In genomic region chr7:89522170-89522569, GRCm38 (mm10) we compare ENCODE assay signal across 24 mouse cellular contexts. TPM values are rescaled to one million over a fixed set of nuclear protein-coding genes. Genes with fewer than 3 reads are reported as not detected.
DNase-seq lines count a peak whose midpoint lies in the region; ATAC-seq and TF ChIP-seq lines count a peak whose summit lies in the region.
"Had no signal": no experiment of that assay in that cellular context is flagged by ENCODE, and none has a peak within 500 bp of the region (broad histone marks: within the 10 kb centered on the region; RNA-seq: fewer than 3 reads in every experiment).

No protein-coding gene starts in this region.

- no peak for ATAC-seq in heart, postnatal 0 days (ENCODE audit: insufficient read depth, low read depth)
- ATAC-seq in intestine, postnatal 0 days, result 0 out of 2 replicates have a peak, but pooled peaks have one; percentile 44
- ATAC-seq in cerebellum, adult (ENCODE audit: insufficient number of reproducible peaks, low FRiP score, low TSS enrichment), result no peak

- H3K4me1 ChIP-seq in heart, embryonic 10.5 days, result peaks cover 35% of the 10 kb centered on the region
- H3K4me1 ChIP-seq in heart, postnatal 0 days (ENCODE audit: control insufficient read depth, insufficient read depth), result no peaks in the 10 kb centered on the region
- H3K4me1 ChIP-seq in intestine, postnatal 0 days (replicated peaks; ENCODE audit: control insufficient read depth, insufficient read depth, low read length), result 0 out of 2 replicates have a peak, but pooled peaks cover 4% of the 10 kb centered on the region

- no peaks in the 10 kb centered on the region for H3K27me3 ChIP-seq in heart, embryonic 10.5 days (ENCODE audit: insufficient read depth, poor library complexity, severe bottlenecking)
- no peaks in the 10 kb centered on the region for H3K27me3 ChIP-seq in heart, postnatal 0 days (ENCODE audit: control insufficient read depth, insufficient read depth, low read length)
- H3K27me3 ChIP-seq in intestine, postnatal 0 days (replicated peaks; ENCODE audit: control insufficient read depth, insufficient read depth, low read length), result no peaks in the 10 kb centered on the region
- H3K27me3 ChIP-seq: neural tube, embryonic 12.5 days had no signal

- no peak overlapping the region for H3K9ac ChIP-seq in heart, postnatal 0 days (replicated peaks; ENCODE audit: low read depth, low read length)
- no peak overlapping the region for H3K9ac ChIP-seq in intestine, postnatal 0 days (ENCODE audit: low read depth, low read length)
- H3K9ac ChIP-seq: forebrain, embryonic 12.5 days; hindbrain, embryonic 14.5 days; midbrain, embryonic 12.5 days; neural tube, embryonic 12.5 days had no signal

- peak overlapping the region; percentile 1 for H3K4me2 ChIP-seq in heart, postnatal 0 days (ENCODE audit: low read depth, low read length)
- H3K4me2 ChIP-seq in intestine, postnatal 0 days (replicated peaks; ENCODE audit: low read depth), result peak overlapping the region; percentile 49
- H3K4me2 ChIP-seq: forebrain, embryonic 12.5 days; hindbrain, embryonic 14.5 days; midbrain, embryonic 12.5 days; neural tube, embryonic 12.5 days had no signal

- H3K4me3 ChIP-seq in heart, embryonic 10.5 days, result peak overlapping the region; percentile 40
- no peak overlapping the region for H3K4me3 ChIP-seq in heart, postnatal 0 days (ENCODE audit: low read depth, low read length)
- peak overlapping the region; percentile 11; the same call in 1 of the 2 replicates for H3K4me3 ChIP-seq in intestine, postnatal 0 days (ENCODE audit: low read depth, low read length)
- H3K4me3 ChIP-seq: forebrain, embryonic 12.5 days; gastrocnemius, adult 2 months; midbrain, embryonic 12.5 days; neural tube, embryonic 12.5 days had no signal

- peak overlapping the region; percentile 69; the same call in 1 of the 2 replicates for H3K27ac ChIP-seq in heart, embryonic 10.5 days
- no peak overlapping the region for H3K27ac ChIP-seq in heart, postnatal 0 days (ENCODE audit: low read depth)
- no peak overlapping the region for H3K27ac ChIP-seq in intestine, postnatal 0 days (ENCODE audit: low read depth, low read length)
- H3K27ac ChIP-seq: forebrain, embryonic 12.5 days; gastrocnemius, adult 2 months; hindbrain, embryonic 14.5 days; midbrain, embryonic 12.5 days; neural tube, embryonic 12.5 days had no signal

- TF ChIP-seq EP300 in heart, postnatal 0 days (IDR thresholded peaks at IDR 0.05; ENCODE audit: low read depth), result no peak

- no peaks in the 10 kb centered on the region for H3K36me3 ChIP-seq in heart, embryonic 10.5 days
- no peaks in the 10 kb centered on the region for H3K36me3 ChIP-seq in heart, postnatal 0 days (replicated peaks; ENCODE audit: control insufficient read depth, insufficient read depth, low read length)
- no peaks in the 10 kb centered on the region for H3K36me3 ChIP-seq in intestine, postnatal 0 days (ENCODE audit: control insufficient read depth, insufficient read depth)
- H3K36me3 ChIP-seq: forebrain, embryonic 12.5 days; G1E; midbrain, embryonic 12.5 days; neural tube, embryonic 12.5 days had no signal

- TF ChIP-seq CTCF in heart, postnatal 0 days (IDR thresholded peaks at IDR 0.05; ENCODE audit: low read depth), result no peak
- TF ChIP-seq CTCF in intestine, postnatal 0 days (IDR thresholded peaks at IDR 0.05; ENCODE audit: low read depth), result no peak

- 20% methylated on average over 10 of the region's 10 CpGs for WGBS in heart, embryonic 10.5 days
- WGBS in heart, postnatal 0 days, result 17% methylated on average over 10 of the region's 10 CpGs
- 28% methylated on average over 10 of the region's 10 CpGs for WGBS in intestine, postnatal 0 days

- intact Hi-C loops in heart, postnatal 10 days (cut with DNase I), result no loop called here
- intact Hi-C loops in heart, postnatal 14 days (cut with DNase I), result no loop called here

- H3K9me3 ChIP-seq in heart, embryonic 10.5 days, result 0 out of 2 replicates have a peak, but pooled peaks cover 4% of the 10 kb centered on the region
- no peaks in the 10 kb centered on the region for H3K9me3 ChIP-seq in heart, postnatal 0 days (replicated peaks; ENCODE audit: control insufficient read depth, low read length)
- H3K9me3 ChIP-seq in intestine, postnatal 0 days (ENCODE audit: control insufficient read depth), result no peaks in the 10 kb centered on the region
- H3K9me3 ChIP-seq: forebrain, embryonic 12.5 days; G1E; midbrain, embryonic 12.5 days; neural tube, embryonic 12.5 days had no signal

- DNase-seq in heart, embryonic 10.5 days (ENCODE audit: low spot score), result no peak
- no peak for DNase-seq in heart, postnatal 10 days
- no peak for DNase-seq in heart, postnatal 0 days (ENCODE audit: low spot score)
- no peak for DNase-seq in heart, postnatal 14 days
- peak; percentile 29 for DNase-seq in NIH3T3 (ENCODE audit: low read depth)
- no peak for DNase-seq in natural killer cell, adult 2 months (ENCODE audit: low spot score in 2 of 2)
- DNase-seq: adrenal gland, postnatal 14 days; cerebellum, adult 11-12 months; cerebellum, postnatal 25 days; embryo, embryonic 11 days; gastrocnemius, adult 2 months; kidney, adult 11 months; liver; right cerebral cortex, postnatal 4 days; thymus, adult 2 months had no signal

RNA-seq across cellular contexts. Expression of gene Prss23, which starts 4.8 kb away (rescaled TPM):
- polyA plus RNA-seq in heart, embryonic 10.5 days (2016; fragmentation: Nextera tagmentation; extraction: Ambion mirVana), result 38.6 and 40.7 TPM in 2 replicates
- total RNA-seq in heart, postnatal 10 days (2021), result 10 to 100 TPM; 30.0 to 33.1 TPM
- 25.3 and 43.7 TPM in 2 replicates for total RNA-seq in heart, postnatal 0 days (2014; rRNA removed; ENCODE audit: low replicate concordance)
- 22.9 and 23.1 TPM in 2 replicates for polyA plus RNA-seq in heart, postnatal 0 days (2015; fragmentation: Nextera tagmentation; extraction: Ambion mirVana)
- total RNA-seq in heart, postnatal 14 days (2021), result 10 to 100 TPM; 28.8 to 30.4 TPM
- polyA plus RNA-seq in intestine, postnatal 0 days (2015; fragmentation: Nextera tagmentation; extraction: Ambion mirVana), result 72.4 and 87.9 TPM in 2 replicates
- total RNA-seq: megakaryocyte progenitor cell, adult 5-6 weeks; monocyte, adult 5-6 weeks had no signal
- polyA plus RNA-seq: G1E had no signal
